Mouse (Mus musculus): ENCODE measurements around the gene Tecpr2. TPM values are rescaled to one million over a fixed set of nuclear protein-coding genes. Genes with fewer than 3 reads are reported as not detected.

Gene Tecpr2
- polyA plus RNA-seq, 1 experiment from 2014 or later = 4.7 TPM

- H3K27ac ChIP-seq = no peak overlapping the region
- H3K36me3 ChIP-seq = no peaks in the 10 kb centered on the region
- peaks cover 8% of the 10 kb centered on the region for H3K4me1 ChIP-seq
- peaks cover 6% of the 10 kb centered on the region; the same call in 1 of the 2 replicates for H3K9me3 ChIP-seq (replicated peaks)
- H3K4me2 ChIP-seq = no peak overlapping the region
- no peaks in the 10 kb centered on the region for H3K27me3 ChIP-seq
- H3K9ac ChIP-seq = no peak overlapping the region
- no peak for ATAC-seq (replicated peaks; ENCODE audit: low FRiP score)
- 87% methylated on average over 7 of the region's 7 CpGs for WGBS
- no peak overlapping the region for H3K4me3 ChIP-seq (replicated peaks)
Observed at GRCm38 (mm10) chr12:111000956-111001355, 111.9 kb downstream of the Tecpr2 start.

- ATAC-seq (replicated peaks; ENCODE audit: low FRiP score) = no peak
- WGBS = 80% methylated on average over 9 of the region's 9 CpGs
- no peaks in the 10 kb centered on the region for H3K36me3 ChIP-seq
- no peaks in the 10 kb centered on the region for H3K27me3 ChIP-seq
- no peak overlapping the region for H3K27ac ChIP-seq
- H3K4me3 ChIP-seq (replicated peaks) = no peak overlapping the region
- H3K4me1 ChIP-seq = peaks cover 40% of the 10 kb centered on the region
- H3K9ac ChIP-seq = no peak overlapping the region
- no peaks in the 10 kb centered on the region for H3K9me3 ChIP-seq (replicated peaks)
- no peak overlapping the region for H3K4me2 ChIP-seq
Observed at GRCm38 (mm10) chr12:111004142-111004541, 115.1 kb downstream of the Tecpr2 start.

- Histone ChIP-seq H3K9me3 (replicated peaks) (no peaks in the 10 kb centered on the region), H3K9ac (no peak overlapping the region), H3K4me2 (no peak overlapping the region), H3K27me3 (no peaks in the 10 kb centered on the region), H3K4me1 (peaks cover 40% of the 10 kb centered on the region), H3K4me3 (replicated peaks) (no peak overlapping the region), H3K27ac (no peak overlapping the region), H3K36me3 (no peaks in the 10 kb centered on the region)
- peak; percentile 43; the same call in 1 of the 2 replicates for ATAC-seq (replicated peaks; ENCODE audit: low FRiP score)
- WGBS = 67% methylated on average over 6 of the region's 6 CpGs
Observed at GRCm38 (mm10) chr12:111005803-111006202, 116.7 kb downstream of the Tecpr2 start.

GRCm38 (mm10) chr12:111006339-111006738 lies 117.3 kb downstream of the Tecpr2 start:
- no peak overlapping the region for H3K4me3 ChIP-seq (replicated peaks)
- no peak overlapping the region for H3K9ac ChIP-seq
- 70% methylated on average over 5 of the region's 5 CpGs for WGBS
- H3K9me3 ChIP-seq (replicated peaks) = no peaks in the 10 kb centered on the region
- H3K36me3 ChIP-seq = no peaks in the 10 kb centered on the region
- peak overlapping the region; percentile 39 for H3K27ac ChIP-seq
- H3K27me3 ChIP-seq = no peaks in the 10 kb centered on the region
- H3K4me1 ChIP-seq = peaks cover 40% of the 10 kb centered on the region
- H3K4me2 ChIP-seq = no peak overlapping the region
- ATAC-seq (replicated peaks; ENCODE audit: low FRiP score) = 0 out of 2 replicates have a peak, but pooled peaks have one; percentile 37

- 53% methylated on average over 14 of the region's 14 CpGs for WGBS
- ATAC-seq (replicated peaks; ENCODE audit: low FRiP score) = peak; percentile 49; the same call in 1 of the 2 replicates
- H3K36me3 ChIP-seq = no peaks in the 10 kb centered on the region
- no peaks in the 10 kb centered on the region for H3K27me3 ChIP-seq
- peaks cover 40% of the 10 kb centered on the region for H3K4me1 ChIP-seq
- no peak overlapping the region for H3K9ac ChIP-seq
- peak overlapping the region; percentile 39 for H3K27ac ChIP-seq
- no peak overlapping the region for H3K4me3 ChIP-seq (replicated peaks)
- H3K9me3 ChIP-seq (replicated peaks) = no peaks in the 10 kb centered on the region
- no peak overlapping the region for H3K4me2 ChIP-seq
Observed at GRCm38 (mm10) chr12:111007134-111008103, 118.4 kb downstream of the Tecpr2 start.

- Histone ChIP-seq H3K4me2 (no peak overlapping the region), H3K9ac (no peak overlapping the region)
- no peak for ATAC-seq (replicated peaks; ENCODE audit: low FRiP score)
Observed at GRCm38 (mm10) chr12:111008500-111009490, 119.7 kb downstream of the Tecpr2 start.

GRCm38 (mm10) chr12:111009615-111010257 lies 120.7 kb downstream of the Tecpr2 start:
- H3K9ac ChIP-seq = no peak overlapping the region
- no peak overlapping the region for H3K4me2 ChIP-seq
- H3K9me3 ChIP-seq (replicated peaks) = no peaks in the 10 kb centered on the region
- no peaks in the 10 kb centered on the region for H3K36me3 ChIP-seq
- H3K27ac ChIP-seq = no peak overlapping the region
- H3K4me3 ChIP-seq (replicated peaks) = no peak overlapping the region
- H3K27me3 ChIP-seq = no peaks in the 10 kb centered on the region
- ATAC-seq (replicated peaks; ENCODE audit: low FRiP score) = no peak
- H3K4me1 ChIP-seq = peaks cover 40% of the 10 kb centered on the region
- WGBS = 77% methylated on average over 6 of the region's 6 CpGs

More at GRCm38 (mm10) chr12:111008500-111009490, 119.7 kb downstream of the Tecpr2 start:
- WGBS = 45% methylated on average over 11 of the region's 11 CpGs
- Histone ChIP-seq H3K27me3 (no peaks in the 10 kb centered on the region), H3K4me1 (peaks cover 40% of the 10 kb centered on the region), H3K36me3 (no peaks in the 10 kb centered on the region), H3K9me3 (replicated peaks) (no peaks in the 10 kb centered on the region), H3K4me3 (replicated peaks) (no peak overlapping the region), H3K27ac (peak overlapping the region; percentile 56; the same call in 1 of the 2 replicates)

GRCm38 (mm10) chr12:111016807-111017206 lies 127.7 kb downstream of the Tecpr2 start:
- no peak overlapping the region for H3K4me3 ChIP-seq (replicated peaks)
- no peaks in the 10 kb centered on the region for H3K9me3 ChIP-seq (replicated peaks)
- H3K4me1 ChIP-seq = no peaks in the 10 kb centered on the region
- H3K9ac ChIP-seq = no peak overlapping the region
- H3K27ac ChIP-seq = no peak overlapping the region
- no peaks in the 10 kb centered on the region for H3K36me3 ChIP-seq
- WGBS = 73% methylated on average over 3 of the region's 3 CpGs
- H3K4me2 ChIP-seq = no peak overlapping the region
- no peaks in the 10 kb centered on the region for H3K27me3 ChIP-seq
- no peak for ATAC-seq (replicated peaks; ENCODE audit: low FRiP score)

- Histone ChIP-seq H3K27me3 (no peaks in the 10 kb centered on the region), H3K36me3 (no peaks in the 10 kb centered on the region), H3K4me2 (no peak overlapping the region), H3K4me3 (replicated peaks) (no peak overlapping the region), H3K9ac (no peak overlapping the region), H3K4me1 (no peaks in the 10 kb centered on the region), H3K9me3 (replicated peaks) (no peaks in the 10 kb centered on the region), H3K27ac (no peak overlapping the region)
- WGBS = 91% methylated on average over 11 of the region's 11 CpGs
- no peak for ATAC-seq (replicated peaks; ENCODE audit: low FRiP score)
Observed at GRCm38 (mm10) chr12:111018068-111018467, 129.0 kb downstream of the Tecpr2 start.

DNA sequence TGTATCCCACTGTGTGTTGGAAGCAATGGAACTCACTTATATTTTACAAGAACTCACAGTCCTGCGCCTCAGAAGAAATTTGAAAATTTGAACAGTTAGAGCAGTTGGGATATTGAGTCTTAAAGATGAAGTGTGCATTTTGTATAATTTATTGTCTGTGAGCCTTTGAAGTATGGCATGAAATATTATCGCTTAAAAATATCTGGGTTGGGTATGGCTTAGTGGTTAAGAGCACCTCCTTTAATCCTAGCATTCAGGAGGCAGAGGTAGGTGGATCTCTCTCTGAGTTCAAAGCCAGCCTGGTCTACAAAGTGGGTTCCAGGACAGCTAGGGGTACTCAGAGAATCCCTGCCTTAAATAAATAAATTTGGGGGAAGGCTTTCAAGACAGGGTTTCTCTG lies 130.0 kb downstream of the Tecpr2 start:
- 92% methylated on average over 2 of the region's 2 CpGs for WGBS

GRCm38 (mm10) chr12:111021138-111021537 lies 132.1 kb downstream of the Tecpr2 start:
- H3K9me3 ChIP-seq (replicated peaks) = no peaks in the 10 kb centered on the region
- no peak overlapping the region for H3K27ac ChIP-seq
- ATAC-seq (replicated peaks; ENCODE audit: low FRiP score) = no peak

More for the DNA sequence above, 130.0 kb downstream of the Tecpr2 start:
- Histone ChIP-seq H3K36me3 (no peaks in the 10 kb centered on the region), H3K27me3 (no peaks in the 10 kb centered on the region), H3K4me2 (no peak overlapping the region), H3K4me3 (replicated peaks) (no peak overlapping the region), H3K9ac (no peak overlapping the region), H3K9me3 (replicated peaks) (no peaks in the 10 kb centered on the region), H3K4me1 (no peaks in the 10 kb centered on the region), H3K27ac (no peak overlapping the region)
- ATAC-seq (replicated peaks; ENCODE audit: low FRiP score) = no peak

More at GRCm38 (mm10) chr12:111021138-111021537, 132.1 kb downstream of the Tecpr2 start:
- H3K36me3 ChIP-seq = no peaks in the 10 kb centered on the region
- no peak overlapping the region for H3K4me3 ChIP-seq (replicated peaks)
- H3K4me1 ChIP-seq = no peaks in the 10 kb centered on the region
- H3K9ac ChIP-seq = no peak overlapping the region
- no peaks in the 10 kb centered on the region for H3K27me3 ChIP-seq
- WGBS = 29% methylated on average over 1 of the region's 1 CpGs
- no peak overlapping the region for H3K4me2 ChIP-seq

Measured in kidney, embryonic 15.5 days (tissue).